Mouse (Mus musculus): ENCODE data around the gene Tgfbr1. TPM values are rescaled to one million over a fixed set of nuclear protein-coding genes. Genes with fewer than 3 reads are reported as not detected.
A peak's percentile ranks its signal among the peaks of the same experiment; 100 is the strongest.

Tgfbr1 gene
- polyA plus RNA-seq (2014; fragmentation: Nextera tagmentation; extraction: Ambion mirVana), result 111 TPM in 2 replicates

DNA sequence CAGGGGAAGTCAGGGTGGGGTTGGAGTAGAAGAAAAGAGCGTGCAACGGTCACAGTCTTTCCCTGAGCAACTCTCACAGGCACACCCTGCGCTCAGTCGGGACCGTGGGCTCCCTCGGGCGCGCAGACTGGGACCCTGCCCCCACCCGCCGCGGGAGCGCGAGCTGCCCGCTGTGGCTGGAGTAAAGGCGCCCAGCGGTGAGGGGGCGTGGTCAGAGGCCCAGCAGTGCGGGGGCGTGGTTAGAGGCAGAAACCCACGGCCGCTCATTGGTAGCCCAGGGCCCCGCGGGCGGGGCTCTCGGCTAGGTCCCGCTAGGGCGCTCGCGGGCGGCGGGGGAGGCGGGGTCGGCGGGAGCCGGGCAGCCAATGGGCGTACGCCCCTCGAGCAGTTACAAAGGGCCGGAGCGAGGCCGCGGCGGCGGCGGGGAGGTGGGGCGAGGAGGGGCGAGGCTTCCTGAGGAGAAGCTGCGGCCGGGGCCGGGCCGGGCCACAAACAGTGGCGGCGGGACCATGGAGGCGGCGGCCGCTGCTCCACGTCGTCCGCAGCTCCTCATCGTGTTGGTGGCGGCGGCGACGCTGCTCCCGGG, at the start of gene Tgfbr1:
Tgfbr1 (plus strand) TSS at position 420 of the 586 bp plus-strand sequence.
- whole genome bisulfite sequencing, result under 1% methylated on average over 47 of the region's 65 CpGs
- Histone ChIP-seq H3K4me1 (ENCODE audit: control insufficient read depth, insufficient read depth, low read length) (0 out of 2 replicates have a peak, but pooled peaks cover 5% of the 10 kb centered on the region), H3K27me3 (ENCODE audit: control insufficient read depth, insufficient read depth, low read length) (no peaks in the 10 kb centered on the region), H3K27ac (ENCODE audit: low read depth, low read length) (peak within 1 kb of the TSS; percentile 95), H3K9ac (ENCODE audit: low read length) (peak within 1 kb of the TSS; percentile 97), H3K4me2 (ENCODE audit: low read depth) (peak within 1 kb of the TSS; percentile 68), H3K36me3 (ENCODE audit: control insufficient read depth, insufficient read depth, low read length) (no peaks in the 10 kb centered on the region), H3K4me3 (ENCODE audit: low read depth, low read length) (peak within 1 kb of the TSS; percentile 84), H3K9me3 (ENCODE audit: control insufficient read depth, low read length) (no peaks in the 10 kb centered on the region)
- ATAC-seq (ENCODE audit: insufficient read depth, low FRiP score, low TSS enrichment), result peak; percentile 96
- DNase-seq (ENCODE audit: low spot score), result peak; percentile 99

DNA sequence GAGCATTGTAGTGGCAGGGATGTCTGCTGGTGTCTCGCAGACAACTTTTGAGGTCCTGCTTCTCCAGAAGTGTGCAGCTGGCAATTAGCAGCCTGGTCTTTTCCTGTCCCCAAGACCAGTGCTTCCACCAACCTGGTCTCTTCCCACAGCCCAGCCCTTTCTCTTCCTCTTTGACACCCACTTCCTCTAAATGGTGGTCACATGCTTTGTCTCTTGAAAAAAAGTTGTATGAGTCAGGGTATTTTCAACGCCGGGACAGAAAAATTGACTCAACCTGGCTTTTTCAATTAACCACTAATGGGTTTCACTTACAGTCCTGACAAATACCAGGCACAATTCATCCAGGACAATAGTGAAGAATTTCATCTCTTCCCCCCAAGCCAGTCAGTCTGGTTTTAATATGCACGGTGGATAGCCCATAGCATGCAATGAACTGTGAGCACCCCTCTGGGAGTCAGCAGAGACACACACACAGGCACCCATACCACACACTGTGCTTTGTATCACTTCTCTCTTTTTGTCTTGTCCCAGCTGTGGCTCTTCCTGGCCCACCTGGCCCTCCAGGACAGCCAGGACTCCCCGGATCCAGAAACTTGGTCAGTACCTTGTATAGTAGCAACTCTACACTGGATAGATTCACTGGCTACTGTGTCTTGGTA, 49.6 kb upstream of the Tgfbr1 start:
- no peaks in the 10 kb centered on the region for H3K9me3 ChIP-seq (ENCODE audit: control insufficient read depth, low read length)
- H3K9ac ChIP-seq (ENCODE audit: low read length), result no peak overlapping the region
- no peaks in the 10 kb centered on the region for H3K4me1 ChIP-seq (ENCODE audit: control insufficient read depth, insufficient read depth, low read length)
- H3K36me3 ChIP-seq (ENCODE audit: control insufficient read depth, insufficient read depth, low read length), result no peaks in the 10 kb centered on the region
- no peak overlapping the region for H3K27ac ChIP-seq (ENCODE audit: low read depth, low read length)
- H3K4me2 ChIP-seq (ENCODE audit: low read depth), result no peak overlapping the region
- DNase-seq (ENCODE audit: low spot score), result no peak
- WGBS, result 80% methylated on average over 5 of the region's 5 CpGs
- no peak for ATAC-seq (ENCODE audit: insufficient read depth, low FRiP score, low TSS enrichment)
- H3K27me3 ChIP-seq (ENCODE audit: control insufficient read depth, insufficient read depth, low read length), result no peaks in the 10 kb centered on the region
- H3K4me3 ChIP-seq (ENCODE audit: low read depth, low read length), result no peak overlapping the region

GRCm38 (mm10) chr4:47309886-47310625, 43.0 kb upstream of the Tgfbr1 start:
- 84% methylated on average over 12 of the region's 12 CpGs for WGBS
- Histone ChIP-seq H3K4me1 (ENCODE audit: control insufficient read depth, insufficient read depth, low read length) (no peaks in the 10 kb centered on the region), H3K9ac (ENCODE audit: low read length) (no peak overlapping the region), H3K4me2 (ENCODE audit: low read depth) (no peak overlapping the region), H3K4me3 (ENCODE audit: low read depth, low read length) (no peak overlapping the region), H3K9me3 (ENCODE audit: control insufficient read depth, low read length) (no peaks in the 10 kb centered on the region), H3K27ac (ENCODE audit: low read depth, low read length) (no peak overlapping the region), H3K36me3 (ENCODE audit: control insufficient read depth, insufficient read depth, low read length) (no peaks in the 10 kb centered on the region), H3K27me3 (ENCODE audit: control insufficient read depth, insufficient read depth, low read length) (no peaks in the 10 kb centered on the region)
- DNase-seq (ENCODE audit: low spot score) (no peak), ATAC-seq (ENCODE audit: insufficient read depth, low FRiP score, low TSS enrichment) (no peak)

DNA sequence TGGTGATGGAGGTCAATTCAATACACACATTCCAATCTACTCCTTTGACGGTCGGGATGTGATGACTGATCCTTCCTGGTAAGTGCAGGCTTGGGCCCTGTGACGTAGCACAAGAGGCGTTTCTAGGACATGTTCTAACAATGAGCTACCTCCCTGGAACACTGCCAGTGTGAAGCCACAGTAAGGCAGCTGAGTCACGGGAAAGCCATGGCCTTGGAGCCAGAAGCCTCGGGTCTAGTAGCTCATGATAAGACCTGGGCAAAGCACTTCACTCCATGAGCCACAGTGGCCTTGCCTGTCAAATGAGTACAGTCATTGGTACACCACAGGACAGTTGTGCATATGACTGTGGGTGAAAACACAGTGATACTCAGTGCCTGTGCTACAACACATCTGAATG, 42.2 kb upstream of the Tgfbr1 start:
- Histone ChIP-seq H3K27me3 (ENCODE audit: control insufficient read depth, insufficient read depth, low read length) (no peaks in the 10 kb centered on the region), H3K4me3 (ENCODE audit: low read depth, low read length) (no peak overlapping the region), H3K27ac (ENCODE audit: low read depth, low read length) (no peak overlapping the region), H3K36me3 (ENCODE audit: control insufficient read depth, insufficient read depth, low read length) (no peaks in the 10 kb centered on the region), H3K4me2 (ENCODE audit: low read depth) (no peak overlapping the region), H3K9me3 (ENCODE audit: control insufficient read depth, low read length) (no peaks in the 10 kb centered on the region), H3K9ac (ENCODE audit: low read length) (no peak overlapping the region), H3K4me1 (ENCODE audit: control insufficient read depth, insufficient read depth, low read length) (no peaks in the 10 kb centered on the region)
- 87% methylated on average over 6 of the region's 6 CpGs for WGBS
- DNase-seq (ENCODE audit: low spot score) (no peak), ATAC-seq (ENCODE audit: insufficient read depth, low FRiP score, low TSS enrichment) (no peak)

DNA sequence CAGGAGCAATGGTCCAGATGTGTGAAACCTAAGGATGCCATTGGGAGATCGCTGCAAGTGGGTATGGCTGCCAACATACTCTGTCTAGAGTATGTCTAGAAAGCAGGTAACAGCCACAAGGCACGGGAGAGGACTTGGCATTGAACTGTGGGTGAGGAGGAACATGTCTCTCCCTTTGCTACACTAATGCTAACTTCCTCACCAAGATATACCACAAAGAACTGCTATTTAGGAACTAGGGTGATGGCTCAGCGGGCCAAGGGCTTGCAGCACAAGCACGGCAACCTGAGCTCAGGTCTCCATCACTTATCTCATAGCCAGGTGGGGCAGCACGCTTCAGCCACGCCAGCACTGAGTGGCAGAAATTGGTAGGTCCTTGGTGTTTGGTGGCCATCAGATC, 41.6 kb upstream of the Tgfbr1 start:
- Histone ChIP-seq H3K36me3 (ENCODE audit: control insufficient read depth, insufficient read depth, low read length) (no peaks in the 10 kb centered on the region), H3K27me3 (ENCODE audit: control insufficient read depth, insufficient read depth, low read length) (no peaks in the 10 kb centered on the region), H3K9me3 (ENCODE audit: control insufficient read depth, low read length) (no peaks in the 10 kb centered on the region), H3K4me1 (ENCODE audit: control insufficient read depth, insufficient read depth, low read length) (no peaks in the 10 kb centered on the region), H3K27ac (ENCODE audit: low read depth, low read length) (no peak overlapping the region), H3K4me3 (ENCODE audit: low read depth, low read length) (no peak overlapping the region), H3K9ac (ENCODE audit: low read length) (no peak overlapping the region), H3K4me2 (ENCODE audit: low read depth) (no peak overlapping the region)
- 88% methylated on average over 6 of the region's 6 CpGs for WGBS
- DNase-seq (ENCODE audit: low spot score) (no peak), ATAC-seq (ENCODE audit: insufficient read depth, low FRiP score, low TSS enrichment) (no peak)

- Histone ChIP-seq H3K27me3 (ENCODE audit: control insufficient read depth, insufficient read depth, low read length) (no peaks in the 10 kb centered on the region), H3K4me1 (ENCODE audit: control insufficient read depth, insufficient read depth, low read length) (no peaks in the 10 kb centered on the region), H3K27ac (ENCODE audit: low read depth, low read length) (no peak overlapping the region), H3K4me2 (ENCODE audit: low read depth) (no peak overlapping the region), H3K9me3 (ENCODE audit: control insufficient read depth, low read length) (no peaks in the 10 kb centered on the region), H3K36me3 (ENCODE audit: control insufficient read depth, insufficient read depth, low read length) (no peaks in the 10 kb centered on the region), H3K9ac (ENCODE audit: low read length) (no peak overlapping the region), H3K4me3 (ENCODE audit: low read depth, low read length) (no peak overlapping the region)
- DNase-seq (ENCODE audit: low spot score) (no peak), ATAC-seq (ENCODE audit: insufficient read depth, low FRiP score, low TSS enrichment) (no peak)
- WGBS, result 66% methylated on average over 7 of the region's 7 CpGs
Measured at GRCm38 (mm10) chr4:47311929-47312328, 41.1 kb upstream of the Tgfbr1 start.

- WGBS, result 74% methylated on average over 14 of the region's 14 CpGs
- no peaks in the 10 kb centered on the region for H3K36me3 ChIP-seq (ENCODE audit: control insufficient read depth, insufficient read depth, low read length)
- H3K9me3 ChIP-seq (ENCODE audit: control insufficient read depth, low read length), result no peaks in the 10 kb centered on the region
- DNase-seq (ENCODE audit: low spot score) (no peak), ATAC-seq (ENCODE audit: insufficient read depth, low FRiP score, low TSS enrichment) (no peak)
- H3K27me3 ChIP-seq (ENCODE audit: control insufficient read depth, insufficient read depth, low read length), result no peaks in the 10 kb centered on the region
- H3K4me2 ChIP-seq (ENCODE audit: low read depth), result no peak overlapping the region
- no peaks in the 10 kb centered on the region for H3K4me1 ChIP-seq (ENCODE audit: control insufficient read depth, insufficient read depth, low read length)
- no peak overlapping the region for H3K9ac ChIP-seq (ENCODE audit: low read length)
- H3K27ac ChIP-seq (ENCODE audit: low read depth, low read length), result no peak overlapping the region
- no peak overlapping the region for H3K4me3 ChIP-seq (ENCODE audit: low read depth, low read length)
Measured at GRCm38 (mm10) chr4:47312676-47313075, 40.3 kb upstream of the Tgfbr1 start.

- Histone ChIP-seq H3K27ac (ENCODE audit: low read depth, low read length) (no peak overlapping the region), H3K9me3 (ENCODE audit: control insufficient read depth, low read length) (no peaks in the 10 kb centered on the region), H3K4me1 (ENCODE audit: control insufficient read depth, insufficient read depth, low read length) (no peaks in the 10 kb centered on the region), H3K27me3 (ENCODE audit: control insufficient read depth, insufficient read depth, low read length) (no peaks in the 10 kb centered on the region), H3K4me3 (ENCODE audit: low read depth, low read length) (no peak overlapping the region), H3K4me2 (ENCODE audit: low read depth) (no peak overlapping the region), H3K9ac (ENCODE audit: low read length) (no peak overlapping the region), H3K36me3 (ENCODE audit: control insufficient read depth, insufficient read depth, low read length) (no peaks in the 10 kb centered on the region)
- ATAC-seq (ENCODE audit: insufficient read depth, low FRiP score, low TSS enrichment) (no peak), DNase-seq (ENCODE audit: low spot score) (no peak)
- WGBS, result 90% methylated on average over 8 of the region's 8 CpGs
Measured at GRCm38 (mm10) chr4:47313710-47314410, 39.2 kb upstream of the Tgfbr1 start.
